Mouse (Mus musculus): ENCODE measurements at regions not wholly inside any gene's neighbourhood (a gene's known extent, or its start where the extent isn't known, plus 50 kb on each side); places are given as distances from the start of the nearest gene placed in this dataset.

GRCm38 (mm10) chr15:50246418-50247186 lies 3638.1 kb upstream of the Gm7489 start:
- CTCF ChIA-PET, result no interaction called here

DNA sequence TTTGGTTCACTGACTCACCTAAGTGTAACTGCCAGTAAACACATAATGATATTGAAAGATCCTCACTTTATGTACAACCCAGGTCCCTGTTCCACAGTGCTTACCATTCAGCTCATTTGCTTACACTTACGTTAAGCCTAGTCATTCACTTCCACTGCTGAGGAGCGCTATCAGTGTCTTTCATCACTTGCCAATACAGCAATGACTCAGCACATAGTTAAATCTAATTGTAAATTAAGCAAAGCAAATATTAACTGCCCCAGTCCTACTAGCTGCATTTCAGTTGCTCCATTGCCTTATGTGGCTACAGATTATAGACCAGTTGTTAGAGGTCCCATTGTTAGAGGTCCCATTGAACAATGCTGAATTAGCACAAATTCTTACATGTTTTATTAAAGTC lies 3624.6 kb upstream of the Gm7489 start:
- CTCF ChIA-PET, result interaction anchor here (0.7 kb wide), 1 partner anchor 753 kb away, joined by 3 read pairs; no protein-coding TSS in a partner anchor

- CTCF ChIA-PET, result no interaction called here
Measured at GRCm38 (mm10) chr15:50261245-50261872, 3623.3 kb upstream of the Gm7489 start.

GRCm38 (mm10) chr15:50267542-50267941 lies 3617.2 kb upstream of the Gm7489 start:
- CTCF ChIA-PET, result no interaction called here

GRCm38 (mm10) chr15:50271646-50272045 lies 3613.1 kb upstream of the Gm7489 start:
- CTCF ChIA-PET, result no interaction called here

DNA sequence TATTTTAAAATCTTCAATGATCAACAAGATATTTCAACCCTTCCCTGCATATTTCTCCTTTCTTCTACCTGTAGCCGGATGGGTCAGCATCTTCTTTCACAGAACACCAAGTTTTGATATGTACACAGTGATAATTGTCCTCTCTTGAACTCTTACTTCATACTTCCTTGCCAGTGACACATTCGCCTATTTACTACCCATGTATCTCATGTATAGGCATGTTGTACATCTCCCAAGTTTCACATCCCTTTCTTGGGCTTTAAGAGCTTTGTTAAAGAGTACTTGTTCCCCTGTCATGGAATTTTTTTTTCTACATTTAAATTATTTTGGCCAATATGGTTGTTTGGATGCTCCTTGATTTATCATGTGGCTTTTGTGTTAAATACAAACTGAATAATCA lies 3602.1 kb upstream of the Gm7489 start:
- CTCF ChIA-PET, result no interaction called here

GRCm38 (mm10) chr15:50283491-50283890 lies 3601.2 kb upstream of the Gm7489 start:
- CTCF ChIA-PET, result no interaction called here

- CTCF ChIA-PET, result no interaction called here
Measured at GRCm38 (mm10) chr15:50301831-50302230, 3582.9 kb upstream of the Gm7489 start.

GRCm38 (mm10) chr15:50304085-50304484 lies 3580.6 kb upstream of the Gm7489 start:
- CTCF ChIA-PET, result no interaction called here

- CTCF ChIA-PET, result no interaction called here
Measured at GRCm38 (mm10) chr15:50320796-50321195, 3563.9 kb upstream of the Gm7489 start.

DNA sequence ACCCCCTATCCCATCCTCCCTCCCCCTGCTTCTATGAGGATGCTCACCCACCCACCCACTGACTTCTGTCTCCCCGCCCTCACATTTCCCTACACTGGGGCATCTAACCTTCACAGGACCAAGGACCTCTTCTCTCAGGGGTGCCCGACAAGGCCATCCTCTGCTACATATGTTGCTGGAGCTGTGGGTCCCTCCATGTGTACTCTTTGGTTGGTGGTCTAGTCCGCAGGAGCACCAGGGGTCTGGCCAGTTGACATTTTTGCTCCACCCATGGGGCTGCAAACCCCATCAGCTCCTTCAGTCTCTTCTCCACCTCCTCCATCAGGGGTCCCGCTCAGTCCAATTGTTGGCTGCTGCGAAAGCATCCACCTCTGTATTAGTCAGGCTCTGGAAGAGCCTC lies 3539.2 kb upstream of the Gm7489 start:
- CTCF ChIA-PET, result no interaction called here

DNA sequence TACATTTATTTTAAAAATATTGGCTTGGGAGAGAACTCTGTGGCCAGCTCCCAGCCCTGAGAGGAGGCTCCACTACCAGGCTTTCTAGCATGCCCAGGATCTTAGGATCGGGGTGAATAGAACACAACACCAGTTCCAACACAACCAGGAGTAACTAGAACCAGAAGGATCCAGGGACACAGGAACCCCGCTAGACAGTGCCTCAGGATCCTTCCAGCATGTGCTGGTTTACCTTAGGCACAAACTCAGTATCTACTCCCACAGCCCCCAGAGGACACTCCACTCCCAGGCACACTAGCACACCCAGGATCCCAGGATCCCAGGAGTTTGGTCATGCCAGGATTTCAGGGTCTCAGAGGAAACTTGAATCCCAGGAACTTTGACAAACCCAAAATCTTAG lies 3537.8 kb upstream of the Gm7489 start:
- CTCF ChIA-PET, result no interaction called here

GRCm38 (mm10) chr15:50360033-50360988 lies 3524.4 kb upstream of the Gm7489 start:
- CTCF ChIA-PET, result no interaction called here

DNA sequence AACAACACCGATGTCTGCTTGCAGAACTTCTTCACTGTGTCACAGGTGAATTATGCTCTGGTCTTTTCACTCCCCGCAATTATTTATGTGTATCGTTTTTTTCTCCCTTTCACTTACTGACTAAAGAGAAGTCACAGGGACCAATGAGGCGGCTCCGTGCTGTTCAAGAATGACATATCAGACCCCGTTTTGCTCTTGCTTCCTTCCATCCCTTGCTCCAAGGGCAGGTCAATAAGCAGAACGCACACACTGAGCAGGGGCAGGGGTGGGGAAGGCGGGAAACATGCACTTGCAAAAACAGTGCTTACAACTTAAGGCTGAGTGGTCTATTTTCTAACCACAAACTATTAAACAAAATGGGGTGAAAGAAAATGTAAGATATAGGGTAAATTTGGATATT lies 3523.4 kb upstream of the Gm7489 start:
- CTCF ChIA-PET, result no interaction called here

DNA sequence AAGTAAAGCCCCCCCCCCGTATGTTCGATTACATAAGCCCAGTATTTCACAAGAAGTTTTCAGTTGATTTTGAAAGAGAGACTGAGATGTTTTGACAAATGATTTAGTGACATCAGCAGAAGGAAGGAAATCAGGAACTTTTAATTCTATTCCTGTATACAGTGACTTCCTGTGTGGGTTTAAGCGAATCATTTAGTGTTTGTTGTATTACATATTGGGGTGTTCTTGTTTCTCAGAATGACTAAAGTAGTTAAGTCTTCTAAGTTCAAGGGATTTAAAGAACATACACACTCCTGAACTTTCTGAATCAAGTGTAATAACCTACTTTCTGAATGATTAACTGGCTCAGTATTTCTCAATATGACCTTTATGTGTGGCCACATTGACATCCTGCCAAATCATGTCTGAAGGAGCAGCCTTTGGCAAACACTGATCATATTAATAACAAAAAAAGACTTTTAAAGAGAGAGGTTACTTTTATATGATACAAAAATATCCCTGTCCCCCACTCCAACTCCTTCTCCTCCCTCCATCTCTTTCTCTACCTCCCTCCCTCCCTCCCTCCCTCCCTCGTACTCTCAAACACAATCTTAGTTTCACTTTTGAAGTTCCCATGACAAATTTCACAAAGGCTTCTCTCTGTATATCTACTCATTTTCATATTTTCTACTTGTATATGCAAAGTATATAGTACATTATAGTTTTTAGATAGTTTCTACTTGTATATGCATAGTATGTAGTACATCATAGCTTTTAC lies 3522.8 kb upstream of the Gm7489 start:
- CTCF ChIA-PET, result no interaction called here

GRCm38 (mm10) chr15:50400006-50400781 lies 3484.5 kb upstream of the Gm7489 start:
- CTCF ChIA-PET, result no interaction called here

- CTCF ChIA-PET, result no interaction called here
Measured at GRCm38 (mm10) chr15:50401386-50401785, 3483.3 kb upstream of the Gm7489 start.

DNA sequence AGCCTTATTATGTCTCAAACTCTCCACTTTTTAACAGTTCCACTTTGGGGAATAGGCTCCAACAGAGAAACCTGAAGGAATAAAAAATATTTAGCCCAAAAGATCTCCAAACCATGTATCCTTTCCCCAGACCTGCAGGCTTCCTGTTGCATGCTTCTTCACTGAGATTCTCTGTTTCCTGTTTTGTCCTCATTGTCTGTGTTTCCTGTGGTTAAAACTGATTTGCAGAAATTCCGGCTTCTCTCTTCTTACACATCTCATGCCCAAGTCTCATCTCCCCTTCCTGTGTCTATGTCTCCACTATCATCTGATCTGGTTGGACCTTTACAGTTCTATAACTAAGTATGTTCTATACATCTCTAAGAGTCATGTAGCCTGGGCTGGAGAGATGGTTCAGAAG lies 3482.2 kb upstream of the Gm7489 start:
- CTCF ChIA-PET, result interaction anchor here (0.7 kb wide), 1 partner anchor 11 kb away, joined by 3 read pairs; no protein-coding TSS in a partner anchor

DNA sequence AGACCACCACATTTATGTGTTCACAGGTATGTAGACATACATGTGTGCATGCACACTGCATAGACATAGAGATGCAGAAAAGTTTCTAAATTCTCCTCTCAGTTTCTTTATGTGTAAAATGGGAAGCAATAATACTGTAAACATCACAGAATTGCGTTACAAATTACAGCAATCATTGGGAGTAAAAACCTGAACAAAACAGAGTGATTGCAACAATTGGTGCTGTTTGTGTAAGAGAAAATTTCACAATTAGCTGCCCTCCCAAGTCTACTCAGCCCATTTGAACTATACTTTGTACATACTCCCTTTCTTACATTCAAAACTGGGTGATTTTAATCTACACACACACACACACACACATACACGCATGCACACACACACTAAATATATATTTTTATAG lies 3480.8 kb upstream of the Gm7489 start:
- CTCF ChIA-PET, result no interaction called here

DNA sequence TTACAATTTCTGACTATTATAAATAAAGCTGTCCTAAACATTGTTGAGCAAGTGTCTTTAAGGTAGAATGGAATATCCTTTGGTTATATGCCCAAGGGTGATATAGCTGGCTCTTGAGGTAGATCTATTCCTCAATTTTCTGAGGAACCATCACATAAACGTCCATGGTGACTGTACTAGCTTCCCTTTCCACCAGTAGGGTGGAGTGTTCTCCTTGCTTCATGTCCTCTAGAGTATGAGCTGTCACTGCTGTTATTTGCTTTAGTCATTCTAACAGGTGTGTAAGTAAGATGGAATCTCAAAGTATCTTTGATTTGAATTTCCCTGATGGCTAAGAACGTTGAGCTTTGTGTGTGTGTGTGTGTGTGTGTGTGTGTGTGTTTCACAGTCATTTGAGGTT lies 3475.7 kb upstream of the Gm7489 start:
- CTCF ChIA-PET, result no interaction called here

DNA sequence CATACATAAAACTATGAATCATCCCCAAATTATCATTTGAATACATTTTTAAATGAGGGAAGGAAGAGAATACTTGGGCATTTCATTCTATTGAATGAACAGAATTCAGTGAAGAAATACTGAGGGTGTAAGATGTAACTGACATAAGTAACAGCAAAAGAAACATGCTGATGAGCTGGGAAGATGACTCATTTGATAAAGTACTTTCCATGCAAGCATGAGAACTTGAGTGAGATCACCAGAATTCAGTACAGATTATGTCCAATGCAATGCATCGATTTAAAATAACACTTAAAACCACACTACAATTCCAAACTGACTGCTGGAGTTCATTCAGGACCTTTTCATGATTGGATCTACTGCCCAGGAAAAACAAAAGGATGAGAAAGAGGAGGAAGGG lies 3467.1 kb upstream of the Gm7489 start:
- CTCF ChIA-PET, result no interaction called here

Measured in spleen, embryonic (tissue).